In the genomic region with DNA sequence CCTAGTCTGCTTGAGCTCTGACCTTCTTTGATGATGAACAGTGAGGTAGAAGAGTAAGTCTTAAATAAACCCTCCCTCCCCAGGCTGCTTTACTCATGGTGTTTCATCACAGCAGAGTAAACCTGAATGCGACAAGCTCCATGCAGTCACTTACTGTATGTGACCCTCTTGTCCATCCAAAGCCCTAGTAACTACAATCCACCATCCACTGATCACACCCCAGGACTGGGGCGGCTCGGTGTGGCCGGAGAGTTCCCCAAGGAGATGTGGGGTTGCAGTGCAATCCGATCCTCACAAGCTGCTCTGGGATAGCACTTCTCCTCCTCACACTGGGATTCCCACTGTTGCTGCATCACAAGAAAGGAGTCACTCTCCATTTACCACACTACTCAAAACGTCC, we compare ENCODE assay signal across 17 mouse cellular contexts. TPM values are rescaled to one million over a fixed set of nuclear protein-coding genes. Genes with fewer than 3 reads are reported as not detected.
DNase-seq lines count a peak whose midpoint lies in the region; ATAC-seq and TF ChIP-seq lines count a peak whose summit lies in the region.
"Had no signal": no experiment of that assay in that cellular context is flagged by ENCODE, and none has a peak within 500 bp of the region (broad histone marks: within the 10 kb centered on the region; RNA-seq: fewer than 3 reads in every experiment).

No protein-coding gene starts in this region.

- intact Hi-C loops in gastrocnemius, adult 2 months (cut with DNase I): no loop called here

- TF ChIP-seq POLR2A in cortical plate, adult 2 months (IDR thresholded peaks at IDR 0.05; ENCODE audit: extremely low read depth, insufficient read depth, low read length): no peak

- no peak for ATAC-seq in hindbrain, embryonic 13.5 days (ENCODE audit: low FRiP score)
- ATAC-seq in hindbrain, embryonic 16.5 days: no peak
- ATAC-seq in limb, embryonic 15.5 days (ENCODE audit: insufficient number of reproducible peaks, low FRiP score, low TSS enrichment, low read depth): no peak
- ATAC-seq: intestine, postnatal 0 days had no signal

- 0 out of 2 replicates have a peak, but pooled peaks cover 3% of the 10 kb centered on the region for H3K4me1 ChIP-seq in hindbrain, embryonic 13.5 days (replicated peaks)
- no peaks in the 10 kb centered on the region for H3K4me1 ChIP-seq in hindbrain, embryonic 16.5 days (ENCODE audit: control insufficient read depth, insufficient read depth, low read depth, low read length)
- peaks cover 8% of the 10 kb centered on the region; the same call in 1 of the 2 replicates for H3K4me1 ChIP-seq in cortical plate, adult 2 months (ENCODE audit: control insufficient read depth, insufficient read depth, low read length)
- H3K4me1 ChIP-seq in limb, embryonic 15.5 days: peaks cover 42% of the 10 kb centered on the region

- H3K4me2 ChIP-seq in hindbrain, embryonic 13.5 days: no peak overlapping the region
- no peak overlapping the region for H3K4me2 ChIP-seq in hindbrain, embryonic 16.5 days (ENCODE audit: low read length)
- no peak overlapping the region for H3K4me2 ChIP-seq in limb, embryonic 15.5 days

- H3K27me3 ChIP-seq in hindbrain, embryonic 13.5 days: no peaks in the 10 kb centered on the region
- no peaks in the 10 kb centered on the region for H3K27me3 ChIP-seq in hindbrain, embryonic 16.5 days (replicated peaks; ENCODE audit: control insufficient read depth, insufficient read depth, low read length)
- H3K27me3 ChIP-seq in limb, embryonic 15.5 days: no peaks in the 10 kb centered on the region

- peak; percentile 25 for DNase-seq in gastrocnemius, adult 2 months
- DNase-seq in gastrocnemius, postnatal 4 days (ENCODE audit: low spot score in 2 of 2): no peak
- DNase-seq in cerebellum, adult 9-11 months: no peak
- DNase-seq in B cell, adult 2 months: no peak
- DNase-seq: cerebellum, postnatal 36 days; layer of hippocampus, postnatal 36 days; lung, adult 18-20 months; right cerebral cortex, postnatal 14 days; thymus, adult 18-20 months had no signal

- no peaks in the 10 kb centered on the region for H3K9me3 ChIP-seq in hindbrain, embryonic 13.5 days
- no peaks in the 10 kb centered on the region for H3K9me3 ChIP-seq in hindbrain, embryonic 16.5 days (ENCODE audit: control insufficient read depth, low read length)
- H3K9me3 ChIP-seq in limb, embryonic 15.5 days: no peaks in the 10 kb centered on the region
- H3K9me3 ChIP-seq: hindbrain, embryonic 10.5 days had no signal

- H3K36me3 ChIP-seq in hindbrain, embryonic 13.5 days: peaks cover 53% of the 10 kb centered on the region
- peaks cover 4% of the 10 kb centered on the region; the same call in 1 of the 2 replicates for H3K36me3 ChIP-seq in hindbrain, embryonic 16.5 days (ENCODE audit: control insufficient read depth, insufficient read depth, low read length)
- H3K36me3 ChIP-seq in limb, embryonic 15.5 days: peaks cover 49% of the 10 kb centered on the region

- peak overlapping the region; percentile 53 for H3K4me3 ChIP-seq in gastrocnemius, adult 2 months
- H3K4me3 ChIP-seq in hindbrain, embryonic 13.5 days: no peak overlapping the region
- no peak overlapping the region for H3K4me3 ChIP-seq in hindbrain, embryonic 16.5 days (ENCODE audit: low read length)
- no peak overlapping the region for H3K4me3 ChIP-seq in cortical plate, adult 2 months (ENCODE audit: insufficient read depth, low read length)
- H3K4me3 ChIP-seq in limb, embryonic 15.5 days: no peak overlapping the region
- H3K4me3 ChIP-seq: hindbrain, embryonic 10.5 days had no signal

- no peak for TF ChIP-seq CTCF in gastrocnemius, adult 2 months (IDR thresholded peaks at IDR 0.05)
- TF ChIP-seq CTCF in cortical plate, adult 2 months (IDR thresholded peaks at IDR 0.05; ENCODE audit: extremely low read depth, insufficient read depth, low read length): no peak

- peak overlapping the region; percentile 88 for H3K27ac ChIP-seq in gastrocnemius, adult 2 months
- no peak overlapping the region for H3K27ac ChIP-seq in hindbrain, embryonic 13.5 days
- H3K27ac ChIP-seq in hindbrain, embryonic 16.5 days (ENCODE audit: low read depth, low read length): no peak overlapping the region
- 0 out of 2 replicates have a peak overlapping the region, but pooled peaks have one; percentile 8 for H3K27ac ChIP-seq in cortical plate, adult 2 months (ENCODE audit: insufficient read depth, low read length)
- H3K27ac ChIP-seq in limb, embryonic 15.5 days: peak overlapping the region; percentile 63
- H3K27ac ChIP-seq: hindbrain, embryonic 10.5 days had no signal

- 0 out of 2 replicates have a peak overlapping the region, but pooled peaks have one; percentile 13 for H3K9ac ChIP-seq in hindbrain, embryonic 13.5 days
- H3K9ac ChIP-seq in hindbrain, embryonic 16.5 days (ENCODE audit: low read depth, low read length): no peak overlapping the region
- no peak overlapping the region for H3K9ac ChIP-seq in limb, embryonic 15.5 days

- 71% methylated on average over 6 of the region's 6 CpGs for WGBS in hindbrain, embryonic 13.5 days
- WGBS in hindbrain, embryonic 16.5 days: 84% methylated on average over 6 of the region's 6 CpGs
- 64% methylated on average over 6 of the region's 6 CpGs for WGBS in limb, embryonic 15.5 days

RNA-seq across cellular contexts. Expression of a gene that starts 8.4 kb away (rescaled TPM):
- total RNA-seq in gastrocnemius, adult 2 months (2021): 10 to 100 TPM; 37.2 to 43.8 TPM
- total RNA-seq in gastrocnemius, postnatal 4 days (2021): 10 to 100 TPM; 79.8 to 90.9 TPM
- polyA plus RNA-seq in hindbrain, embryonic 13.5 days (2015; fragmentation: Nextera tagmentation; extraction: Ambion mirVana): 28.6 and 33.8 TPM in 2 replicates
- 26.7 and 32.1 TPM in 2 replicates for polyA plus RNA-seq in hindbrain, embryonic 16.5 days (2015; fragmentation: Nextera tagmentation; extraction: Ambion mirVana)
- 60.2 and 62.8 TPM in 2 replicates for polyA plus RNA-seq in cortical plate, adult 2 months (2012; rRNA removed)
- 50.9 and 58.6 TPM in 2 replicates for polyA plus RNA-seq in limb, embryonic 15.5 days (2015; fragmentation: Nextera tagmentation; extraction: Ambion mirVana)

RNA-seq across cellular contexts. Expression of a gene that starts 21.1 kb away (rescaled TPM):
- total RNA-seq in gastrocnemius, adult 2 months (2021): under 1 TPM in 1 of 2 experiments, not detected in 1; 0.14 TPM
- total RNA-seq in gastrocnemius, postnatal 4 days (2021): 1 to 10 TPM in 1 of 2 experiments, under 1 TPM in 1; 0.73 to 1.1 TPM
- 7.3 and 9.5 TPM in 2 replicates for polyA plus RNA-seq in hindbrain, embryonic 13.5 days (2015; fragmentation: Nextera tagmentation; extraction: Ambion mirVana)
- polyA plus RNA-seq in hindbrain, embryonic 16.5 days (2015; fragmentation: Nextera tagmentation; extraction: Ambion mirVana): 19.1 and 23.8 TPM in 2 replicates
- polyA plus RNA-seq in cortical plate, adult 2 months (2012; rRNA removed): 68.4 and 70.5 TPM in 2 replicates
- 1.3 and 1.4 TPM in 2 replicates for polyA plus RNA-seq in limb, embryonic 15.5 days (2015; fragmentation: Nextera tagmentation; extraction: Ambion mirVana)
- total RNA-seq: monocyte, adult 5-6 weeks had no signal

RNA-seq across cellular contexts. Expression of a gene that starts 22.8 kb away (rescaled TPM):
- total RNA-seq in gastrocnemius, adult 2 months (2021): not detected
- 1 to 10 TPM; 1.2 to 1.5 TPM for total RNA-seq in gastrocnemius, postnatal 4 days (2021)
- polyA plus RNA-seq in hindbrain, embryonic 13.5 days (2015; fragmentation: Nextera tagmentation; extraction: Ambion mirVana): 9.5 and 11.1 TPM in 2 replicates
- polyA plus RNA-seq in hindbrain, embryonic 16.5 days (2015; fragmentation: Nextera tagmentation; extraction: Ambion mirVana): 25.3 and 26.8 TPM in 2 replicates
- 127 and 136 TPM in 2 replicates for polyA plus RNA-seq in cortical plate, adult 2 months (2012; rRNA removed)
- polyA plus RNA-seq in limb, embryonic 15.5 days (2015; fragmentation: Nextera tagmentation; extraction: Ambion mirVana): 14.5 and 15.2 TPM in 2 replicates
- total RNA-seq: megakaryocyte, adult 5-6 weeks; monocyte, adult 5-6 weeks had no signal

RNA-seq across cellular contexts. Expression of a gene that starts 26.6 kb away (rescaled TPM):
- total RNA-seq in gastrocnemius, adult 2 months (2021): 10 to 100 TPM; 55.8 to 59.5 TPM
- 10 to 100 TPM; 76.8 to 81.5 TPM for total RNA-seq in gastrocnemius, postnatal 4 days (2021)
- polyA plus RNA-seq in hindbrain, embryonic 13.5 days (2015; fragmentation: Nextera tagmentation; extraction: Ambion mirVana): 87.5 and 90.8 TPM in 2 replicates
- 101 and 105 TPM in 2 replicates for polyA plus RNA-seq in hindbrain, embryonic 16.5 days (2015; fragmentation: Nextera tagmentation; extraction: Ambion mirVana)
- 91.5 and 92.5 TPM in 2 replicates for polyA plus RNA-seq in cortical plate, adult 2 months (2012; rRNA removed)
- 133 and 162 TPM in 2 replicates for polyA plus RNA-seq in limb, embryonic 15.5 days (2015; fragmentation: Nextera tagmentation; extraction: Ambion mirVana)

RNA-seq across cellular contexts. Expression of a gene that starts 26.6 kb away (rescaled TPM):
- 10 to 100 TPM; 13.7 to 14.5 TPM for total RNA-seq in gastrocnemius, adult 2 months (2021)
- 10 to 100 TPM; 35.1 to 35.6 TPM for total RNA-seq in gastrocnemius, postnatal 4 days (2021)
- 82.7 and 85.7 TPM in 2 replicates for polyA plus RNA-seq in hindbrain, embryonic 13.5 days (2015; fragmentation: Nextera tagmentation; extraction: Ambion mirVana)
- 72.4 and 76.6 TPM in 2 replicates for polyA plus RNA-seq in hindbrain, embryonic 16.5 days (2015; fragmentation: Nextera tagmentation; extraction: Ambion mirVana)
- polyA plus RNA-seq in cortical plate, adult 2 months (2012; rRNA removed): 45.4 and 47.2 TPM in 2 replicates
- 75.4 and 76.5 TPM in 2 replicates for polyA plus RNA-seq in limb, embryonic 15.5 days (2015; fragmentation: Nextera tagmentation; extraction: Ambion mirVana)

Comparison
In these comparisons a context has a peak if more than half of its experiments do, and no peak if none do; other contexts are left out.
1. H3K27ac ChIP-seq: peak in gastrocnemius, adult 2 months (single experiment), cortical plate, adult 2 months (single experiment) and limb, embryonic 15.5 days (single experiment); none in hindbrain, embryonic 13.5 days (single experiment) and hindbrain, embryonic 16.5 days (single experiment).